Mouse (Mus musculus): ENCODE measurements around the gene A030005K14Rik. TPM values are rescaled to one million over a fixed set of nuclear protein-coding genes. Genes with fewer than 3 reads are reported as not detected.

The A030005K14Rik gene
- total RNA-seq, 2 experiments from 2014 or later, result not detected

GRCm38 (mm10) chr1:83038109-83038672 is 21.0 kb downstream of the A030005K14Rik start, which contains the start of gene Slc19a3:
Slc19a3 (minus strand) TSS chr1:83038448.
- peak; percentile 23 to 29 for DNase-seq (ENCODE audit: extremely low spot score in 1 of 2, low spot score in 1 of 2)

- DNase-seq (ENCODE audit: extremely low spot score in 1 of 2, low spot score in 1 of 2), result no peak
Measured at GRCm38 (mm10) chr1:83036892-83037667, 22.1 kb downstream of the A030005K14Rik start.

GRCm38 (mm10) chr1:83034509-83034908 is 24.7 kb downstream of the A030005K14Rik start:
- DNase-seq (ENCODE audit: extremely low spot score in 1 of 2, low spot score in 1 of 2), result no peak

GRCm38 (mm10) chr1:83032508-83032907 is 26.7 kb downstream of the A030005K14Rik start:
- no peak for DNase-seq (ENCODE audit: extremely low spot score in 1 of 2, low spot score in 1 of 2)

GRCm38 (mm10) chr1:83031950-83032349 is 27.2 kb downstream of the A030005K14Rik start:
- DNase-seq (ENCODE audit: extremely low spot score in 1 of 2, low spot score in 1 of 2), result no peak

- no peak for DNase-seq (ENCODE audit: extremely low spot score in 1 of 2, low spot score in 1 of 2)
Measured at GRCm38 (mm10) chr1:83016556-83016955, 42.6 kb downstream of the A030005K14Rik start.

- DNase-seq (ENCODE audit: extremely low spot score in 1 of 2, low spot score in 1 of 2), result no peak
Measured at GRCm38 (mm10) chr1:83015329-83015879, 43.8 kb downstream of the A030005K14Rik start.

GRCm38 (mm10) chr1:83014477-83014876 is 44.7 kb downstream of the A030005K14Rik start:
- DNase-seq (ENCODE audit: extremely low spot score in 1 of 2, low spot score in 1 of 2), result no peak

Other genes with a start within 250 kb of the A030005K14Rik start
- gene Agfg1, start 219.9 kb downstream of the A030005K14Rik start, total RNA-seq (2021), result 10 to 100 TPM; 75.6 to 80.8 TPM
- gene A030005L19Rik, start 146.1 kb downstream of the A030005K14Rik start, total RNA-seq (2021), result under 1 TPM; 0.47 to 0.63 TPM
- gene A030014E15Rik, start 134.5 kb downstream of the A030005K14Rik start, total RNA-seq (2021), result not detected
- gene Gm6217, start 128.0 kb downstream of the A030005K14Rik start, total RNA-seq (2021), result not detected
- not detected for gene A030003K21Rik, start 116.0 kb downstream of the A030005K14Rik start, total RNA-seq (2021)
- not detected for gene Gm7544, start 103.4 kb downstream of the A030005K14Rik start, total RNA-seq (2021)
- gene Gm47955, start 99.1 kb downstream of the A030005K14Rik start, total RNA-seq (2021), result not detected
- gene Gm47959, start 58.8 kb downstream of the A030005K14Rik start, total RNA-seq (2021), result not detected
- gene Slc19a3, start 20.9 kb downstream of the A030005K14Rik start, total RNA-seq (2021), result 1 to 10 TPM; 2.3 TPM
- not detected for gene Krtap28-10, start 16.9 kb downstream of the A030005K14Rik start, total RNA-seq (2021)
- gene Gm47969, start 14.4 kb downstream of the A030005K14Rik start, total RNA-seq (2021), result not detected
- gene Krtap28-13, start 1.6 kb upstream of the A030005K14Rik start, total RNA-seq (2021), result not detected
- not detected for gene Ccl20, start 57.4 kb upstream of the A030005K14Rik start, total RNA-seq (2021)
- under 1 TPM; 0.42 to 0.52 TPM for gene Daw1, start 100.4 kb upstream of the A030005K14Rik start, total RNA-seq (2021)

All from layer of hippocampus, postnatal 25 days (tissue).